Mouse (Mus musculus) liver, postnatal 0 days (tissue): ENCODE measurements at regions not wholly inside any gene's neighbourhood (a gene's known extent, or its start where the extent isn't known, plus 50 kb on each side); places are given as distances from the start of the nearest gene placed in this dataset.

Experiments used
- CTCF ChIP-seq: sonication (generic); IDR thresholded peaks from 2 replicates; pipeline ENCODE4 v1.5.1; 2016; ENCODE audit warnings: antibody characterized with exemption, low read depth
- EP300 ChIP-seq: IDR thresholded peaks from 2 replicates; pipeline ENCODE4 v1.6.1; 2016; ENCODE audit warnings: antibody characterized with exemption, low read depth, mild to moderate bottlenecking

DNA sequence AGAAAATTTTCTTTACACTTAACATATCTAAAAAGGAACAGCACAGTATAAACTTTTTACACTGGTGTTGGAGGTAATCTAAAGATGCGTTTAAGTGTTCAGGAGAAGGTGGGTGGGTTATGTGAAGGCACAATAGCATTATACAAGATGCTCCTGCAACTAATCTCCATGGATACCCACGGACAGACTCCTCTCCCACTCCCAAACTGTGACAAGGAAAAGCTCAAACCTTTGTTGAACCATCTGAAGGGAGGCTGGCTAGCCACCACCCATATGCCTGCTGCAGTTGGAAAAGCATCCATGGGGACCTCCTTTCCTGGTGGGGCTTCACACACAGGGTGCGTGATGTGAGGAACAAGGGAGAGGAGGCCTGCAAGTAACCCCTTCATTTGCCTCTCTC lies 141.7 kb upstream of the 4933402D24Rik start:
- TF ChIP-seq CTCF (no peak), EP300 (no peak)
